Mouse (Mus musculus) thymus, postnatal 10 days (tissue): ENCODE data around the gene Fancl.
"Not testable (repeated sequence)": the region's sequence is repeated elsewhere in the genome, so short reads cannot be mapped to it uniquely, and the experiment has no call there.

Source experiments
- DNase-seq, 2 experiments: peaks; one replicate each; pipeline ENCODE4 v3.0.0; 2021; ENCODE audit warnings: low spot score in 2 of 2

The Fancl gene

GRCm38 (mm10) chr11:26385971-26386370 is at the start of gene Fancl:
Gene Fancl (plus strand): TSS chr11:26386135.
- DNase-seq = no peak

- no peak for DNase-seq
Observed at GRCm38 (mm10) chr11:26336848-26337247, 49.1 kb upstream of the Fancl start.

- not testable (repeated sequence) for DNase-seq
Observed at GRCm38 (mm10) chr11:26370176-26370575, 15.8 kb upstream of the Fancl start.

DNA sequence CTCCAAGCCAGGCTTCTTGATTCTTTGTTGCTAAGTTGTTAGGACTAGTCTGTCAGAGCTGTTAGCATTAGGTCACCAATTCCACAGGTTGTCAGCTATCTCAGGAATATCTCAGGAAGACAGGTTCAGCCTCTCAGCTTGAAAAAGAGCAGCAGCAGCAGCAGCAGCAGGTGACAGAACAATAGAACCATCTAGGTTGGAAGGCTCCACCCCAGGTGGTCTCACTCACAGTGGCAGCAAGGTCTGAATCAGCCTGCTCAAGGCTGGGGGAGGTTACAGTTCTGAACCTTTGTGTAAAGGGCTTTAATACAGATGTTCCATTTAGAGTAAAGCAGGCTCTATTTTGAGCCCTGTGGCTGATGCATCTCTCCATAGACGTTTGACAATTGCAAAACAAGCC is 14.0 kb upstream of the Fancl start:
- DNase-seq = not testable (repeated sequence)

DNA sequence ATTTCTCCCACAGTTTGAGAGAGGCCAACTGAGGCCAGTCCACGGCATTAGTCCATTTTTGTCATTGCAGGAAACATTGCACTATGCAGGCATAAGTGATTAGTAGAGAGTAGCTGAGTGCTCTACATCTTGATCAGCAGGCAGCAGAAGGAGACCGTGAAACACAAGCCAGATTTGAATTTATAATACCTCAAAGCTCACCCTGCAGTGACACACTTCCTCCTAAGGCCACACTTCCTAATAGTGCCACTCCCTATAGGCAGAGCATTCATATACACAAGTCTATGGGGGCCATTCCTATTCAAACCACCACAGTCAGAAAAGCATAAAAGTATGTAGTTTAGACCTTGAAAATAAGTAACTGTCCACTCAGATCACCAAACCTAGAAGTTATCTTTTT is 11.8 kb upstream of the Fancl start:
- DNase-seq = no peak

DNA sequence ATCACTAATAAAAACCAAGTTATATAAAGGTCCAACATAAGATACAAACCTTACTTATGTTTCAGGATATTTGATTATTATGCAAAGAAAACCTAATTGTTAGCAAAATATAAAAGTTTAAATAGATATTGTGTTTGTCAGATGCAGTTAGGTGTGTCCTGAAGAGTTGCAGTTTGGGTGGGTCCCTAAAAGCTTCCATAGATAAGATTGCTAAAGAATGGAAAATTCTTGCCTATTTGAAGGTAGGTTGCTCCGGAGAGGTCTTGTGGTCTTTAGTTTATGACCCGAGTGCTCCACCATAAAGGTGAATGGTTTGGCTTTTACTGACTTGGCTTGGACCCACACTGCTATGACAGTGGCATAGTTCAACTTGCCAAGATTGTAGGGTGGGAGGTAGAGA is 7.9 kb upstream of the Fancl start:
- no peak for DNase-seq

DNA sequence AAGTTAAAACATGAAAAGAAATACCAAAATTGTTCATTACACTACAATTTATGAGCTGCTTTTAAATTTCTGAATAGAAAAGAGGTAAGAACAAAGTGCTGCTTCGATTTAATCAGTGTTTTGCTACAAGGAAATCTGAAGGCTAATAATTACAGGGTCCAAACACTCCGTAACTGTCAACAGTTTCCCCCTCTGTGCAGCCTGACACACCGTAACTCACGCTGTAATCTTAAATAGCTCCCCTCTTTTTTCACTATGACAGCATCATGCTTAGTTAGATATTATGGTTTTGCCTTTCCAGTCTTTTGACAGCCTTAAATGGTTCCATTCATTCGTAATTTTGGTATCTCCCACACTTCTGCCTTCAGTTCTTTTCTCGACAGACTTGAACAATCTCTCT is 4.4 kb upstream of the Fancl start:
- no peak for DNase-seq

- DNase-seq = no peak
Observed at GRCm38 (mm10) chr11:26386678-26387077, 743 bp downstream of the Fancl start.

- DNase-seq = peak; percentile 87 to 94
Observed at GRCm38 (mm10) chr11:26387087-26387611, 1.2 kb downstream of the Fancl start.

- DNase-seq = no peak
Observed at GRCm38 (mm10) chr11:26395561-26395960, 9.6 kb downstream of the Fancl start.

- DNase-seq = no peak
Observed at GRCm38 (mm10) chr11:26412972-26413371, 27.0 kb downstream of the Fancl start.

DNA sequence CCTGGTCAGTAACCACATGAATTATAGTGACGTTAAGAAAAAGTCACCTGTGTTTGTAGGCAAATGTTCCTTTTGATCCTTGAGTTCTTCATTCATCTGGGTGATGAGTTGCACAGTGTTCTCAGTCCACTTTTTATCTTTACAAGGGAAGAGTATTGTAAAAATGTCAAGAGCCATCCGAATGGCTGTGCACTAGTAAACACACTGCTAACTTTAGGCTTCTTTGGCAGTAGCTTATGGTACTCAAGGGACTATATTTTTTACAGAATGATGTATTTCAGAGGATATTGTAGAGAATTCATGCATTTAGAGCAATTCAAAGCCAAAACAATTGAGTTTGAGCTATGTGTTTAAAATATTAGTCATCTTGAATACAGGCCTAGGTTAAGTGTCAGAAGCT is 35.5 kb downstream of the Fancl start:
- DNase-seq = no peak

DNA sequence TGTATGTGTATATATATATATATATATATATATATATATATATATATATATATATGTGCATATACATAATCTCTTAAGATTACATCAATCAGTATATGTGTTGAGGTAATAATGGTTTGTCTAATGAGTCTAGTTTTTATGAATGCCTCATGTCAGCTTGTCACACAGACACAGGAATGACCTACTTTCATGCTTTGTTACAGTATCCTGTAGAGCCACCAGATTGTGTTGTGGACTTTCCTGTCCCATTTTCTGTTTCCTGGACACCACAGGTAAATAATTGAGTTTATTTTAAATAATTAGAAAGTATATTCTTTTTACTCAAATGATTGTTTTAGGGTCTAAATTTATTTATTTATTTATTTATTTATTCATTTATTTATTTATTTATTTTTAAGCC is 48.3 kb downstream of the Fancl start:
- no peak for DNase-seq

DNA sequence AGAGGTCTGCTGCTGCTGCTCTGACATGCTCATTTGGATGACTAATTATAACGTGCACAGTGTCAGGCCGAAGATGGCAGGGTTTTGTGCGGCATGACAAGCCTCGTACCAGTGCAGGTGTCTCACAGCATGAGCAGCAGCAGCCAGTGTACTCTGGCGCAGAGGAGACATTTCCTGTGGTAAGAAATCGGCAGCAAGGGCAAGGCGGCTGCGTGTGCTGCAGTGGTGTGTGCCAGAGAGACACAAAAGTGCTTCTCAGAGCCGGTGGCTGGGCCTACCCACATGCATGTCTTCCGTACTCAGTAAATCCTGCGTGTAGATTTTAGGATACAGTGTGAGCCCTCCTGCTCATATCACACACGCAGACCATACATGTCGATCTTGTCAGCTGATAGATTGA is 51.9 kb downstream of the Fancl start:
- peak; percentile 19 to 29 for DNase-seq

- DNase-seq = no peak
Observed at GRCm38 (mm10) chr11:26441121-26441520, 55.2 kb downstream of the Fancl start.

GRCm38 (mm10) chr11:26444374-26444773 is 58.4 kb downstream of the Fancl start:
- DNase-seq = no peak

GRCm38 (mm10) chr11:26449789-26450188 is 63.9 kb downstream of the Fancl start:
- no peak for DNase-seq

DNA sequence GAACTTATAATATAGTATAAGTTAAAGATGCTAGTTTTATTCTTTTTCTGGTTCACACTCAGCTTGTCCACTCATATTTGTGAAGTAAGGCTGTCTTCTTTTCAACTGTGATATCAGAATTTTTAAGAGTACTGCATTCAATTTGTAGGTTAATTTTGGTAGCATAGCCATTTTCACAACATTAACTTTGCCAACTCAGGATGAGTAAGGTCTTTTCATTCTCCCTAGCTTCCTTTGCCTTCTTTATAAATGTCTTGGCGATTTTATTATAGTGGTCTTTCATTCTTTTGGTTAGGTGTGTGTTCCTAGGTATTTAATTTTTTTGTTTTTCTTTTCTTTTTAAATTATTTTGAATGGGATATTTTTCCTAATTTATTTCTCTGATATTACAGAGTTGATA is 64.7 kb downstream of the Fancl start:
- DNase-seq = no peak

GRCm38 (mm10) chr11:26451228-26451627 is 65.3 kb downstream of the Fancl start:
- no peak for DNase-seq

GRCm38 (mm10) chr11:26452693-26453092 is 66.8 kb downstream of the Fancl start:
- DNase-seq = no peak

- DNase-seq = no peak
Observed at GRCm38 (mm10) chr11:26454081-26454480, 68.1 kb downstream of the Fancl start.

- DNase-seq = no peak
Observed at GRCm38 (mm10) chr11:26477037-26477739, 91.3 kb downstream of the Fancl start.

GRCm38 (mm10) chr11:26481691-26482242 is 95.8 kb downstream of the Fancl start:
- no peak for DNase-seq
